22 mouse cellular contexts compared by ENCODE assay signal in the genomic region with DNA sequence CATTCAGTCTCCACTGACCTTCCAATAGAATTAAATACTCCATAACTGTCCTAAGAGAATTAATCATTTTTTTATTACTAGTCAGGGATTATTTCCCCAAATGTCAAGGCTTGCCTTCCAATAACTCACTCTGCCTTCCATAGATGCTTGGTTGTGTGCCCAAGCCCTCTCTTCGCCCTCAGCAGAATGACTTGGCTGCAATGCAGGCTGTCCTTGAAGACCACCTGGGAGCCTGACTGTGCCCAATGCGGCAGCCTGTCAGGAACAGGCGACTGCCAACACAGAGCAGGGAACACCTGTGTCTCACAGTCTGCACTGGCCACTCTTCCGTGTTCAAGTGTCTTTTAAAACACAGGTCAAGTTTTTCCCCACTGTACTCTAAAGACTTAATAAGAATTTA.
DNase-seq lines count a peak whose midpoint lies in the region; ATAC-seq and TF ChIP-seq lines count a peak whose summit lies in the region.
"Had no signal": no experiment of that assay in that cellular context is flagged by ENCODE, and none has a peak within 500 bp of the region (broad histone marks: within the 10 kb centered on the region; RNA-seq: fewer than 3 reads in every experiment).

No protein-coding gene starts in this region.

- intact Hi-C loops in left cerebral cortex, postnatal 4 days (cut with DNase I), result no loop called here
- intact Hi-C loops in left cerebral cortex, adult 2 months (cut with DNase I), result no loop called here

- H3K36me3 ChIP-seq in forebrain, embryonic 16.5 days (ENCODE audit: control insufficient read depth, insufficient read depth), result no peaks in the 10 kb centered on the region
- no peaks in the 10 kb centered on the region for H3K36me3 ChIP-seq in stomach, postnatal 0 days (ENCODE audit: control insufficient read depth, insufficient read depth, low read length)
- H3K36me3 ChIP-seq: heart, embryonic 15.5 days; hindbrain, embryonic 13.5 days; midbrain, embryonic 15.5 days; neural tube, embryonic 13.5 days; stomach, embryonic 15.5 days had no signal

- no peak overlapping the region for H3K4me3 ChIP-seq in left cerebral cortex, adult 2 months
- no peak overlapping the region for H3K4me3 ChIP-seq in cerebellum, adult 2 months (replicated peaks; ENCODE audit: insufficient read depth, low read depth, low read length)
- H3K4me3 ChIP-seq in forebrain, embryonic 16.5 days (replicated peaks; ENCODE audit: low read length), result no peak overlapping the region
- H3K4me3 ChIP-seq in stomach, postnatal 0 days (ENCODE audit: low read depth, low read length), result no peak overlapping the region
- H3K4me3 ChIP-seq: heart, embryonic 15.5 days; hindbrain, embryonic 13.5 days; midbrain, embryonic 15.5 days; myocyte; neural tube, embryonic 13.5 days; stomach, embryonic 15.5 days had no signal

- H3K4me1 ChIP-seq in cerebellum, adult 2 months (ENCODE audit: control insufficient read depth, insufficient read depth, low read length), result 0 out of 2 replicates have a peak, but pooled peaks cover 3% of the 10 kb centered on the region
- H3K4me1 ChIP-seq in forebrain, embryonic 16.5 days (replicated peaks; ENCODE audit: control insufficient read depth, insufficient read depth, low read length), result no peaks in the 10 kb centered on the region
- H3K4me1 ChIP-seq in stomach, postnatal 0 days (replicated peaks; ENCODE audit: control insufficient read depth, insufficient read depth), result no peaks in the 10 kb centered on the region
- H3K4me1 ChIP-seq: heart, embryonic 15.5 days; hindbrain, embryonic 13.5 days; midbrain, embryonic 15.5 days; neural tube, embryonic 13.5 days; stomach, embryonic 15.5 days had no signal

- H3K27ac ChIP-seq in left cerebral cortex, adult 2 months, result no peak overlapping the region
- H3K27ac ChIP-seq in cerebellum, adult 2 months (ENCODE audit: insufficient read depth, low read length), result no peak overlapping the region
- no peak overlapping the region for H3K27ac ChIP-seq in forebrain, embryonic 16.5 days (ENCODE audit: low read length)
- H3K27ac ChIP-seq in stomach, postnatal 0 days (replicated peaks), result no peak overlapping the region
- H3K27ac ChIP-seq: heart, embryonic 15.5 days; hindbrain, embryonic 13.5 days; midbrain, embryonic 15.5 days; neural tube, embryonic 13.5 days; stomach, embryonic 15.5 days had no signal

- no peak for TF ChIP-seq EP300 in stomach, postnatal 0 days (optimal IDR thresholded peaks at IDR 0.05)

- H3K27me3 ChIP-seq in cerebellum, adult 2 months (ENCODE audit: control insufficient read depth, insufficient read depth, low read length), result no peaks in the 10 kb centered on the region
- no peaks in the 10 kb centered on the region for H3K27me3 ChIP-seq in forebrain, embryonic 16.5 days (replicated peaks; ENCODE audit: control insufficient read depth, insufficient read depth, low read length)
- no peaks in the 10 kb centered on the region for H3K27me3 ChIP-seq in stomach, postnatal 0 days (ENCODE audit: control insufficient read depth, insufficient read depth, low read length)
- H3K27me3 ChIP-seq: heart, embryonic 15.5 days; hindbrain, embryonic 13.5 days; midbrain, embryonic 15.5 days; neural tube, embryonic 13.5 days; stomach, embryonic 15.5 days had no signal

- peak; percentile 70 for DNase-seq in left cerebral cortex, postnatal 4 days
- DNase-seq in left cerebral cortex, adult 2 months (ENCODE audit: extremely low spot score in 1 of 2, low spot score in 2 of 2), result no peak
- DNase-seq in adrenal gland, postnatal 14 days, result peak; percentile 65
- peak; percentile 28 to 59 for DNase-seq in cerebellum, adult 2 months
- DNase-seq in cerebellum, postnatal 25 days, result peak; percentile 59 to 73
- DNase-seq in thymus, postnatal 4 days, result no peak
- no peak for DNase-seq in stomach, postnatal 0 days (ENCODE audit: low spot score)
- DNase-seq: forebrain, postnatal 0 days; gastrocnemius, postnatal 25 days; heart, postnatal 36 days; kidney, adult 2 months; kidney, postnatal 10 days; lung, postnatal 4 days; retina, postnatal 1 day; right cerebral cortex, postnatal 4 days had no signal

- WGBS in cerebellum, adult 2 months, result 9% methylated on average over 4 of the region's 4 CpGs
- WGBS in forebrain, embryonic 16.5 days, result 63% methylated on average over 4 of the region's 4 CpGs
- 68% methylated on average over 4 of the region's 4 CpGs for WGBS in stomach, postnatal 0 days

- no peak for TF ChIP-seq POLR2A in cerebellum, adult 2 months (IDR thresholded peaks at IDR 0.05; ENCODE audit: borderline replicate concordance, insufficient read depth, low read length)

- TF ChIP-seq CTCF in left cerebral cortex, adult 2 months (IDR thresholded peaks at IDR 0.05), result no peak
- TF ChIP-seq CTCF in cerebellum, adult 2 months (IDR thresholded peaks at IDR 0.05; ENCODE audit: borderline replicate concordance, insufficient read depth, low read depth, low read length), result no peak
- TF ChIP-seq CTCF in stomach, postnatal 0 days (IDR thresholded peaks at IDR 0.05; ENCODE audit: low read depth), result no peak

- H3K9ac ChIP-seq in forebrain, embryonic 16.5 days (replicated peaks; ENCODE audit: low read depth, low read length), result no peak overlapping the region
- H3K9ac ChIP-seq in stomach, postnatal 0 days (ENCODE audit: low read length), result no peak overlapping the region
- H3K9ac ChIP-seq: forebrain, postnatal 0 days; heart, embryonic 15.5 days; hindbrain, embryonic 13.5 days; midbrain, embryonic 15.5 days; neural tube, embryonic 13.5 days; stomach, embryonic 15.5 days had no signal

- no peak overlapping the region for H3K4me2 ChIP-seq in forebrain, embryonic 16.5 days (ENCODE audit: low read length)
- no peak overlapping the region for H3K4me2 ChIP-seq in stomach, postnatal 0 days (replicated peaks; ENCODE audit: low read depth)
- H3K4me2 ChIP-seq: heart, embryonic 15.5 days; hindbrain, embryonic 13.5 days; midbrain, embryonic 15.5 days; neural tube, embryonic 13.5 days; stomach, embryonic 15.5 days had no signal

- no peak for ATAC-seq in forebrain, embryonic 16.5 days
- no peak for ATAC-seq in stomach, postnatal 0 days (ENCODE audit: low FRiP score, low TSS enrichment)
- ATAC-seq: forebrain, postnatal 0 days; midbrain, embryonic 15.5 days had no signal

- H3K9me3 ChIP-seq in forebrain, embryonic 16.5 days (ENCODE audit: control insufficient read depth, low read length), result no peaks in the 10 kb centered on the region
- no peaks in the 10 kb centered on the region for H3K9me3 ChIP-seq in stomach, postnatal 0 days (ENCODE audit: control insufficient read depth, low read length)
- H3K9me3 ChIP-seq: heart, embryonic 15.5 days; hindbrain, embryonic 13.5 days; midbrain, embryonic 15.5 days; neural tube, embryonic 13.5 days; stomach, embryonic 15.5 days had no signal

Comparison
In these comparisons a context has a peak if more than half of its experiments do, and no peak if none do; other contexts are left out.
1. DNase-seq: peak in left cerebral cortex, postnatal 4 days (single experiment), adrenal gland, postnatal 14 days (single experiment), cerebellum, adult 2 months (2 of 2) and cerebellum, postnatal 25 days (2 of 2); none in left cerebral cortex, adult 2 months (0 of 2), thymus, postnatal 4 days (single experiment) and stomach, postnatal 0 days (single experiment).